Mouse (Mus musculus) monocyte, adult 59 days (primary cell): ENCODE data around the gene Pth2r. TPM values are rescaled to one million over a fixed set of nuclear protein-coding genes. Genes with fewer than 3 reads are reported as not detected.

ENCODE experiments used
- total RNA-seq, 2 experiments: library from RNA; stranded (reverse); gene quantifications; one replicate each; pipeline ENCODE4 v1.2.4; 2023

The Pth2r gene
- not detected for total RNA-seq

DNA sequence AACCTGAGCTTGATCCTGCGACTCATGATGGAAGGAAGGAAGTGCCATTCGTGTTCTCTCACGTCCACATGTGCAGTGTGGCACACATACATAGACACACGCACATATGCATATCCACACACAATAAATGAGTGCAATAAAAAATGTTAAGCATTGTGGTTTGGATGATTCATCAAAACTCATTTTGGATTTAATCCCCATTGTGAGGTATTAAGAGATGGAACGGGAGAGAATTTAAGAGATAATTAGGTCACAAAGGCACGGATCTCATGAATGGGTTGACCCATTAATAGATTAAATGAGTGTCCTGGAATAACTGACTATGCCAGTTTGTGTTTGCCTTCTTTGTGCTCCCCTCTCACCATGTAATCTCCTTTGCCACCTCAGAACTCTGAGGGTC, at the start of gene Pth2r:
Gene Pth2r (plus strand): TSS at position 301 of the 400 bp plus-strand sequence.

Other genes with a start within 250 kb of the Pth2r start
- not detected for gene Akr1cl, start 249.3 kb upstream of the Pth2r start, total RNA-seq
- not detected for gene Cryge, start 230.9 kb upstream of the Pth2r start, total RNA-seq
- not detected for gene Crygd, start 218.6 kb upstream of the Pth2r start, total RNA-seq
- not detected for gene Crygc, start 208.4 kb upstream of the Pth2r start, total RNA-seq
- not detected for gene Crygb, start 199.8 kb upstream of the Pth2r start, total RNA-seq
- gene Cryga, start 178.7 kb upstream of the Pth2r start, total RNA-seq = not detected
- gene Gm28845, start 162.5 kb upstream of the Pth2r start, total RNA-seq = not detected
- not detected for gene D630023F18Rik, start 158.8 kb upstream of the Pth2r start, total RNA-seq
- gene Idh1, start 95.6 kb upstream of the Pth2r start, total RNA-seq = 100 to 1,000 TPM; 126 to 135 TPM
- 10 to 100 TPM; 54.3 to 59.8 TPM for gene Pikfyve, start 95.4 kb upstream of the Pth2r start, total RNA-seq